Mouse (Mus musculus): Measurements from ENCODE around the gene Gas8. TPM values are rescaled to one million over a fixed set of nuclear protein-coding genes. Genes with fewer than 3 reads are reported as not detected.

The Gas8 gene
- polyA plus RNA-seq, 1 experiment, result 25.6 TPM

DNA sequence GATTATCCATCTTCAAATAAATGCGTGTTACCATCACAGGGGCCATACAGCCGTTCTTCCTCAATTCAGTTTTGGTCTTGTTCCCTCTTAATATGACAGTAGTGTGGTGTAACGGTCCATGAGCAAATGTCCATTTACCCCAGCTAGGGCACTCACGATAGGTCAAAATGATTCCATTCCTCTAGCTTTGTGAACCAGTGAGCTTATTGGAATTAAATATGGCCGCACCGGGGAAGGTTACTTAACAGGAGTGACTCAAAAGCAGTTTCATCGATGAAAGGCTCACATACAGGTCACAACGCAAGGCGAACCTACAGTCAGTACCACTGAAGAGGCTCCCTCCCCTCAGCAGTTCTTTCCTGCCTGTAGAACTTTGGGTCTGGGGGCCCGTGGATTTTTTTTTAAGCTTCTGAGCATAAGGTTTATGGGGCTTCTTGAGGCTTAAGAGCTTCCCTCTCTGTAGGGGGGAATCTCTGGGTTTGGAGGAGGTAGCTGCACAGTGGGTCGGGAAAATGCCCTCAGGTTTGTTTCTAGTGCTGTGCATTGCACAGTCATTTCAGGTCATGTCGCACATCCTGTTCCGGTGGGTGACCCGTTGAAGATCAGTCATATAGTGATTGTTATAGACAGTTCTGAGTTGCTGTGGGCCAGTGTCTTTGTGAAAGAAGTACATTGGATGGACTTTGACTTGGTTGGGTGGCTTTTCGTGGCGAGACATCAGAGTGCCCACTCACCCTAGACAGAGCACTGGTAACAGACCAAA lies 40.0 kb upstream of the Gas8 start:
- H3K27me3 ChIP-seq (ENCODE audit: control insufficient read depth, insufficient read depth, insufficient read length), result no peaks in the 10 kb centered on the region
- peaks cover 23% of the 10 kb centered on the region for H3K79me2 ChIP-seq (ENCODE audit: control insufficient read depth, insufficient read depth)
- H3ac ChIP-seq (ENCODE audit: control insufficient read depth, insufficient read length), result peak overlapping the region; percentile 34
- TF ChIP-seq POLR2A (IDR thresholded peaks at IDR 0.05; ENCODE audit: insufficient read length, low read depth) (no peak), SRF (IDR thresholded peaks at IDR 0.05; ENCODE audit: control insufficient read depth, insufficient read length, low read depth) (no peak), TCF3 (IDR thresholded peaks at IDR 0.05; ENCODE audit: insufficient read length, low read depth) (no peak), CEBPB (IDR thresholded peaks at IDR 0.05; ENCODE audit: insufficient read depth, poor library complexity, severe bottlenecking) (no peak)
- peak overlapping the region; percentile 55 for H3K4me3 ChIP-seq
- H3K36me3 ChIP-seq (ENCODE audit: control insufficient read depth, insufficient read depth), result peaks cover 19% of the 10 kb centered on the region
- H3K4me2 ChIP-seq (ENCODE audit: low read depth), result peak overlapping the region; percentile 88

DNA sequence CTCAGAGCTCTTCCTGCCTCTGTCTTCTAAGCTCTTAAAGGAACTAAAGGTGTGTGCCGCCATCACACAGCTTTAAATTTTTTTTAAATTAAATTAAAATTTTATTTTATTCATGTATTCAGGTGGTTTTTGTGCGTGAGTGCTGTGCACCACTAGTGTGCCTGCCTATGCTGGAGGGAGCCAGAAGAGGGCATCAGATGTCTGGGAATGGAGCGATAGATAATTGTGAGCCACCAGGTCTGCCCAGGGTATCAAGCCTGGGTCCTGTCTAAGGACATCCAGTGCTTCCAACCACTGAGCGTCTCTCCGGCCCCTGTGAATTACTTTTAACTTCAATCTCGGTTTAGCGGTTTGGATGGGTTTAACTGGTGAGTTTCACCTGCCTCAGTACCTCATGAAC lies 36.0 kb upstream of the Gas8 start:
- Histone ChIP-seq H3ac (ENCODE audit: control insufficient read depth, insufficient read length) (no peak overlapping the region), H3K4me2 (ENCODE audit: low read depth) (no peak overlapping the region), H3K36me3 (ENCODE audit: control insufficient read depth, insufficient read depth) (peaks cover 39% of the 10 kb centered on the region), H3K4me3 (no peak overlapping the region), H3K79me2 (ENCODE audit: control insufficient read depth, insufficient read depth) (peaks cover 23% of the 10 kb centered on the region), H3K27me3 (ENCODE audit: control insufficient read depth, insufficient read depth, insufficient read length) (no peaks in the 10 kb centered on the region)
- TF ChIP-seq TCF12 (IDR thresholded peaks at IDR 0.05; ENCODE audit: insufficient read depth, poor library complexity, severe bottlenecking), result no peak
- no peak for TF ChIP-seq E2F4 (IDR thresholded peaks at IDR 0.05; ENCODE audit: insufficient read depth)
- no peak for TF ChIP-seq SRF (IDR thresholded peaks at IDR 0.05; ENCODE audit: control insufficient read depth, insufficient read length, low read depth)
- no peak for TF ChIP-seq MYOG (IDR thresholded peaks at IDR 0.05; ENCODE audit: control insufficient read depth in 1 of 3, insufficient read depth in 1 of 3, insufficient read length in 2 of 3, low read depth in 2 of 3)
- TF ChIP-seq CEBPB (IDR thresholded peaks at IDR 0.05; ENCODE audit: insufficient read depth, poor library complexity, severe bottlenecking), result no peak

DNA sequence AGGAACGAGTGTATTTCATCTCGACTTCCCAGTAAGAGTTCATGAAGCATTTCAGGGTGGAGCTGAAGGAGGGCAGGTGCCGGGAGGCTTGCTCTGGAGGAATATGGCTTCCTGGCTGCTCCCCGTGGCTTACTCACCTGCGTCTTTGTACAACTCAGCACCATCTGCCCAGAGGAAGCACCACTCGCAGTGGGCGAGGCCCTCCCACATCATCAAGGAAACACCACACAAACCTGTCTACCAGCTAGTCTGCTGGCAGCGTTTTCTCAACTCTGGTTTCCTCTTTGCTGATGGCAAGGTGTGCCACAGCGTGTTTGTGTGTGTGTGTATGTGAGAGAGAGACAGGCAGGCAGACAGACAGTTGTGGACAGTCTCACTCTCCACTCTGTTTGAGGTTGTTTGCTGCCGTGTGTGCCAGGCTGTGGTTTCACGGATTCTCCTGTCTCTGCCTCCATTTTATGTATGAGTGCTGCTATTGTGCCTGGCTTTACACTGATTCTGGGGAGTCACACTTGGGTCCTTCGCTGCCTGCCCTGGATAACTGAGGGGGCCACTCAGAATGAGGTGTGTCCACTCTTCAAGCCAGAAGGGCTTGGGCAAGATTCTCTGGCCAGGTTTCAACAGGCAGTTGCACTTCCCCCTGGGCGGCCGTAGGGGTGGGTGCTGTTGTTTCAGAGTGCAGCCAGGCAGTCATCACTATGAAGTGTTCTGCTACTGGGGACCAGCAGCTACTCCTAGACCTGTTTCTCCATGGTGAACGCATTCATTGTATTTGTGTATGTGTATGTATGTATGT lies 27.2 kb upstream of the Gas8 start:
- H3K4me3 ChIP-seq, result no peak overlapping the region
- H3K36me3 ChIP-seq (ENCODE audit: control insufficient read depth, insufficient read depth), result peaks cover 54% of the 10 kb centered on the region
- TF ChIP-seq MYOD1 (IDR thresholded peaks at IDR 0.05; ENCODE audit: control insufficient read depth in 1 of 3, insufficient read length in 2 of 3, low read depth in 2 of 3) (no peak), MYOG (IDR thresholded peaks at IDR 0.05; ENCODE audit: control insufficient read depth in 1 of 3, insufficient read depth in 1 of 3, insufficient read length in 2 of 3, low read depth in 2 of 3) (no peak), REST (IDR thresholded peaks at IDR 0.05; ENCODE audit: insufficient read depth, insufficient read length) (no peak), E2F4 (IDR thresholded peaks at IDR 0.05; ENCODE audit: insufficient read depth) (no peak), TCF3 (IDR thresholded peaks at IDR 0.05; ENCODE audit: insufficient read length, low read depth) (no peak), SRF (IDR thresholded peaks at IDR 0.05; ENCODE audit: control insufficient read depth, insufficient read length, low read depth) (no peak), TCF12 (IDR thresholded peaks at IDR 0.05; ENCODE audit: insufficient read depth, poor library complexity, severe bottlenecking) (no peak), POLR2A (IDR thresholded peaks at IDR 0.05; ENCODE audit: insufficient read length, low read depth) (no peak), MAX (IDR thresholded peaks at IDR 0.05; ENCODE audit: low read depth) (no peak), CEBPB (IDR thresholded peaks at IDR 0.05; ENCODE audit: insufficient read depth, poor library complexity, severe bottlenecking) (no peak), USF1 (IDR thresholded peaks at IDR 0.05; ENCODE audit: low read depth) (no peak), POLR2AphosphoS2 (IDR thresholded peaks at IDR 0.05; ENCODE audit: insufficient read length, low read depth) (no peak)
- H3K27me3 ChIP-seq (ENCODE audit: control insufficient read depth, insufficient read depth, insufficient read length), result no peaks in the 10 kb centered on the region
- no peak overlapping the region for H3ac ChIP-seq (ENCODE audit: control insufficient read depth, insufficient read length)
- H3K4me2 ChIP-seq (ENCODE audit: low read depth), result no peak overlapping the region
- H3K79me2 ChIP-seq (ENCODE audit: control insufficient read depth, insufficient read depth), result no peaks in the 10 kb centered on the region

DNA sequence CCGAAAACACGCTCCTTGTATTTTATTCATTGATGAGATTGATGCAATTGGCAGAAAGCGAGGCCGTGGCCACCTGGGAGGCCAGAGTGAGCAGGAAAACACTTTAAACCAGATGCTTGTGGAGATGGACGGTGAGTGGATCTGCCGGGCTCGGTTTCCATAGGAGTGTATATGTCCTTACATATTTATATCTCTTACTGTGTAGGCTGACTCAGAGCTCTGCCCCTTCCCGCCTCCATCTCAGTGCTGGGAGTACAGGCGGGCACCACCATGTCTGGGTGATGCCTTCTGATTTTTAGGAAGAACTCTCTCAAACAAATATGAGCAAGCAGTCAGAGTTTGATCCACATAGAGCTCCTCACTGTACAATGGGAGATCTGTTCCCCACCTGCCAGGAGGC lies 25.7 kb upstream of the Gas8 start:
- H3K36me3 ChIP-seq (ENCODE audit: control insufficient read depth, insufficient read depth), result peaks cover 47% of the 10 kb centered on the region
- no peaks in the 10 kb centered on the region for H3K27me3 ChIP-seq (ENCODE audit: control insufficient read depth, insufficient read depth, insufficient read length)
- H3K4me2 ChIP-seq (ENCODE audit: low read depth), result no peak overlapping the region
- TF ChIP-seq POLR2AphosphoS2 (IDR thresholded peaks at IDR 0.05; ENCODE audit: insufficient read length, low read depth) (no peak), USF1 (IDR thresholded peaks at IDR 0.05; ENCODE audit: low read depth) (no peak), CEBPB (IDR thresholded peaks at IDR 0.05; ENCODE audit: insufficient read depth, poor library complexity, severe bottlenecking) (no peak), MAX (IDR thresholded peaks at IDR 0.05; ENCODE audit: low read depth) (no peak), SRF (IDR thresholded peaks at IDR 0.05; ENCODE audit: control insufficient read depth, insufficient read length, low read depth) (no peak), E2F4 (IDR thresholded peaks at IDR 0.05; ENCODE audit: insufficient read depth) (no peak)
- H3K79me2 ChIP-seq (ENCODE audit: control insufficient read depth, insufficient read depth), result no peaks in the 10 kb centered on the region
- no peak overlapping the region for H3ac ChIP-seq (ENCODE audit: control insufficient read depth, insufficient read length)
- H3K4me3 ChIP-seq, result no peak overlapping the region

DNA sequence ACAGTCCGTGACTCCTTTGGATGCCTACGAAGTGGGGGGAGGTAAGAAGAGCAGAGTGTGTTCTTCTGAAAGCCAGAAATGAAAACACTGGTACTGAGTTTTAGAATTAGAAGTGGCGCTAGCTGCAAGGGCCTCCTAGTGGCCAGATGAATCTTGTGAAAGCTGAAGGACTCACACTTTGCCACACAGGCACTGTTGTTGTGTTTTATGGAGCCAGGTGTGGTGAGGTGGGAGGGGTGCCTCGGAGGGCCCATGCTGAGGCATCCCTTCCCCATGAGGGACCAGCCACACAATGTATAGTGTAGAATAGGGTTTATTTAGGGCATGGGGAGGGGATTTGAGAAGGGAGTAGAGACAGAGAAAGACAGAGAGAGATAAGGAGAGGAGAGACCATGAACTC lies 20.9 kb upstream of the Gas8 start:
- Histone ChIP-seq H3K4me3 (no peak overlapping the region), H3K79me2 (ENCODE audit: control insufficient read depth, insufficient read depth) (no peaks in the 10 kb centered on the region), H3ac (ENCODE audit: control insufficient read depth, insufficient read length) (no peak overlapping the region), H3K27me3 (ENCODE audit: control insufficient read depth, insufficient read depth, insufficient read length) (no peaks in the 10 kb centered on the region), H3K4me2 (ENCODE audit: low read depth) (no peak overlapping the region), H3K36me3 (ENCODE audit: control insufficient read depth, insufficient read depth) (peaks cover 51% of the 10 kb centered on the region)
- TF ChIP-seq TCF12 (IDR thresholded peaks at IDR 0.05; ENCODE audit: insufficient read depth, poor library complexity, severe bottlenecking) (no peak), CEBPB (IDR thresholded peaks at IDR 0.05; ENCODE audit: insufficient read depth, poor library complexity, severe bottlenecking) (no peak), MYOG (IDR thresholded peaks at IDR 0.05; ENCODE audit: control insufficient read depth in 1 of 3, insufficient read depth in 1 of 3, insufficient read length in 2 of 3, low read depth in 2 of 3) (no peak)

Measured in myocyte (in vitro differentiated cells).